ENCODE assay signal across 16 mouse cellular contexts in genomic region chr4:119244468-119245240, GRCm38 (mm10). TPM values are rescaled to one million over a fixed set of nuclear protein-coding genes. Genes with fewer than 3 reads are reported as not detected.
DNase-seq lines count a peak whose midpoint lies in the region; ATAC-seq and TF ChIP-seq lines count a peak whose summit lies in the region.
"Had no signal": no experiment of that assay in that cellular context is flagged by ENCODE, and none has a peak within 500 bp of the region (broad histone marks: within the 10 kb centered on the region; RNA-seq: fewer than 3 reads in every experiment).

No protein-coding gene starts in this region.

- no peak for ATAC-seq in heart, embryonic 11.5 days (replicated peaks; ENCODE audit: insufficient number of reproducible peaks, low FRiP score, low TSS enrichment)
- ATAC-seq in lung, postnatal 0 days, result no peak
- ATAC-seq in stomach, postnatal 0 days (ENCODE audit: low FRiP score, low TSS enrichment), result peak; percentile 45; the same call in 1 of the 2 replicates

- no peaks in the 10 kb centered on the region for H3K27me3 ChIP-seq in heart, embryonic 11.5 days (ENCODE audit: control insufficient read depth, insufficient read depth, low read length)
- H3K27me3 ChIP-seq in lung, postnatal 0 days (replicated peaks; ENCODE audit: insufficient read depth, low read length), result no peaks in the 10 kb centered on the region
- H3K27me3 ChIP-seq in stomach, postnatal 0 days (ENCODE audit: control insufficient read depth, insufficient read depth, low read length), result no peaks in the 10 kb centered on the region
- H3K27me3 ChIP-seq: liver, embryonic 13.5 days; neural tube, embryonic 12.5 days had no signal

- no peak overlapping the region for H3K4me3 ChIP-seq in heart, embryonic 11.5 days (ENCODE audit: low read depth, low read length)
- H3K4me3 ChIP-seq in lung, postnatal 0 days (ENCODE audit: low read depth, low read length), result no peak overlapping the region
- no peak overlapping the region for H3K4me3 ChIP-seq in stomach, postnatal 0 days (ENCODE audit: low read depth, low read length)
- H3K4me3 ChIP-seq: liver, embryonic 13.5 days; neural tube, embryonic 12.5 days had no signal

- no peak for TF ChIP-seq EP300 in lung, postnatal 0 days (IDR thresholded peaks at IDR 0.05)
- TF ChIP-seq EP300 in stomach, postnatal 0 days (optimal IDR thresholded peaks at IDR 0.05), result no peak

- H3K27ac ChIP-seq in heart, embryonic 11.5 days (ENCODE audit: low read depth, low read length), result no peak overlapping the region
- H3K27ac ChIP-seq in lung, postnatal 0 days (ENCODE audit: low read length), result no peak overlapping the region; the same call in 1 of the 2 replicates
- H3K27ac ChIP-seq in stomach, postnatal 0 days (replicated peaks), result peak overlapping the region; percentile 30; the same call in 1 of the 2 replicates
- H3K27ac ChIP-seq: liver, embryonic 13.5 days; neural tube, embryonic 12.5 days had no signal

- no peak overlapping the region for H3K4me2 ChIP-seq in heart, embryonic 11.5 days
- H3K4me2 ChIP-seq in lung, postnatal 0 days (replicated peaks; ENCODE audit: low read depth, low read length), result no peak overlapping the region
- H3K4me2 ChIP-seq in stomach, postnatal 0 days (replicated peaks; ENCODE audit: low read depth), result no peak overlapping the region; the same call in 1 of the 2 replicates
- H3K4me2 ChIP-seq: liver, embryonic 13.5 days; neural tube, embryonic 12.5 days had no signal

- peaks cover 5% of the 10 kb centered on the region; the same call in 1 of the 2 replicates for H3K36me3 ChIP-seq in heart, embryonic 11.5 days (ENCODE audit: control insufficient read depth, insufficient read depth, low read length)
- H3K36me3 ChIP-seq in lung, postnatal 0 days (ENCODE audit: insufficient read depth, low read length), result no peaks in the 10 kb centered on the region
- H3K36me3 ChIP-seq in stomach, postnatal 0 days (ENCODE audit: control insufficient read depth, insufficient read depth, low read length), result peaks cover 5% of the 10 kb centered on the region; the same call in 1 of the 2 replicates

- no peak overlapping the region for H3K9ac ChIP-seq in heart, embryonic 11.5 days (ENCODE audit: low read depth, low read length)
- H3K9ac ChIP-seq in lung, postnatal 0 days (replicated peaks; ENCODE audit: low read depth), result no peak overlapping the region
- H3K9ac ChIP-seq in stomach, postnatal 0 days (ENCODE audit: low read length), result no peak overlapping the region
- H3K9ac ChIP-seq: liver, embryonic 13.5 days; neural tube, embryonic 12.5 days had no signal

- peak; percentile 92 for DNase-seq in heart, adult 11 months
- DNase-seq in lung, postnatal 0 days (ENCODE audit: low spot score), result peak; percentile 45
- DNase-seq in lung, adult 18-20 months, result no peak
- DNase-seq in left cerebral cortex, adult 9 months (ENCODE audit: low spot score in 2 of 2), result peak; percentile 77 to 83
- DNase-seq in stomach, postnatal 0 days (ENCODE audit: low spot score), result peak; percentile 67
- DNase-seq in embryo, embryonic 9.5 days (ENCODE audit: extremely low spot score), result no peak
- no peak for DNase-seq in cerebellum, adult 11-12 months
- DNase-seq: cerebellum, adult 11 months; kidney, postnatal 14 days; layer of hippocampus, postnatal 36 days; liver, embryonic 13.5 days; midbrain, embryonic 14.5 days; spleen, adult 18-20 months; thymus, adult 18-20 months had no signal

- H3K4me1 ChIP-seq in heart, embryonic 11.5 days (ENCODE audit: control insufficient read depth, insufficient read depth, low read length), result peaks cover 5% of the 10 kb centered on the region; the same call in 1 of the 2 replicates
- peaks cover 7% of the 10 kb centered on the region for H3K4me1 ChIP-seq in lung, postnatal 0 days (ENCODE audit: insufficient read depth, low read depth, low read length)
- no peaks in the 10 kb centered on the region for H3K4me1 ChIP-seq in stomach, postnatal 0 days (replicated peaks; ENCODE audit: control insufficient read depth, insufficient read depth)

- TF ChIP-seq CTCF in lung, postnatal 0 days (IDR thresholded peaks at IDR 0.05), result no peak
- no peak for TF ChIP-seq CTCF in stomach, postnatal 0 days (IDR thresholded peaks at IDR 0.05; ENCODE audit: low read depth)

- WGBS in heart, embryonic 11.5 days (ENCODE audit: insufficient replicate concordance), result 68% methylated on average over 22 of the region's 22 CpGs
- WGBS in lung, postnatal 0 days, result 66% methylated on average over 22 of the region's 22 CpGs
- WGBS in stomach, postnatal 0 days, result 62% methylated on average over 22 of the region's 22 CpGs

- no peaks in the 10 kb centered on the region for H3K9me3 ChIP-seq in heart, embryonic 11.5 days (replicated peaks; ENCODE audit: control insufficient read depth, low read length)
- H3K9me3 ChIP-seq in lung, postnatal 0 days (ENCODE audit: low read length), result no peaks in the 10 kb centered on the region
- H3K9me3 ChIP-seq in stomach, postnatal 0 days (ENCODE audit: control insufficient read depth, low read length), result no peaks in the 10 kb centered on the region
- H3K9me3 ChIP-seq: liver, embryonic 13.5 days; neural tube, embryonic 12.5 days had no signal

RNA-seq across cellular contexts. Expression of gene Cldn19, which starts 10.6 kb away (rescaled TPM):
- not detected in 2 replicates for polyA plus RNA-seq in heart, embryonic 11.5 days (2014; fragmentation: Nextera tagmentation; extraction: Ambion mirVana)
- not detected in 2 replicates for polyA plus RNA-seq in lung, postnatal 0 days (2015; fragmentation: Nextera tagmentation; extraction: Ambion mirVana)
- 0.07 TPM in 1 of 2 replicates, not detected in the other for polyA plus RNA-seq in stomach, postnatal 0 days (2015; fragmentation: Nextera tagmentation; extraction: Ambion mirVana)
- polyA plus RNA-seq: liver, embryonic 13.5 days had no signal

RNA-seq across cellular contexts. Expression of gene P3h1, which starts 11.9 kb away (rescaled TPM):
- 32.1 and 33.9 TPM in 2 replicates for polyA plus RNA-seq in heart, embryonic 11.5 days (2014; fragmentation: Nextera tagmentation; extraction: Ambion mirVana)
- polyA plus RNA-seq in lung, postnatal 0 days (2015; fragmentation: Nextera tagmentation; extraction: Ambion mirVana), result 29.4 and 32.2 TPM in 2 replicates
- polyA plus RNA-seq in stomach, postnatal 0 days (2015; fragmentation: Nextera tagmentation; extraction: Ambion mirVana), result 17.0 and 19.7 TPM in 2 replicates

RNA-seq across cellular contexts. Expression of gene AU022252, which starts 12.1 kb away (rescaled TPM):
- polyA plus RNA-seq in heart, embryonic 11.5 days (2014; fragmentation: Nextera tagmentation; extraction: Ambion mirVana), result 33.2 and 34.7 TPM in 2 replicates
- polyA plus RNA-seq in lung, postnatal 0 days (2015; fragmentation: Nextera tagmentation; extraction: Ambion mirVana), result 16.9 and 21.1 TPM in 2 replicates
- polyA plus RNA-seq in stomach, postnatal 0 days (2015; fragmentation: Nextera tagmentation; extraction: Ambion mirVana), result 15.6 and 16.9 TPM in 2 replicates

RNA-seq across cellular contexts. Expression of gene Tmem269, which starts 26.6 kb away (rescaled TPM):
- polyA plus RNA-seq in heart, embryonic 11.5 days (2014; fragmentation: Nextera tagmentation; extraction: Ambion mirVana), result not detected in 2 replicates
- 0.10 and 0.18 TPM in 2 replicates for polyA plus RNA-seq in lung, postnatal 0 days (2015; fragmentation: Nextera tagmentation; extraction: Ambion mirVana)
- polyA plus RNA-seq in stomach, postnatal 0 days (2015; fragmentation: Nextera tagmentation; extraction: Ambion mirVana), result 0.07 and 0.10 TPM in 2 replicates
- polyA plus RNA-seq: liver, embryonic 13.5 days had no signal

RNA-seq across cellular contexts. Expression of gene Svbp, which starts 49.5 kb away (rescaled TPM):
- 138 and 143 TPM in 2 replicates for polyA plus RNA-seq in heart, embryonic 11.5 days (2014; fragmentation: Nextera tagmentation; extraction: Ambion mirVana)
- 99.9 and 101 TPM in 2 replicates for polyA plus RNA-seq in lung, postnatal 0 days (2015; fragmentation: Nextera tagmentation; extraction: Ambion mirVana)
- polyA plus RNA-seq in stomach, postnatal 0 days (2015; fragmentation: Nextera tagmentation; extraction: Ambion mirVana), result 99.7 and 100 TPM in 2 replicates

Comparison
In these comparisons a context has a peak if more than half of its experiments do, and no peak if none do; other contexts are left out.
1. DNase-seq: peak in heart, adult 11 months (single experiment), lung, postnatal 0 days (single experiment), left cerebral cortex, adult 9 months (2 of 2) and stomach, postnatal 0 days (single experiment); none in lung, adult 18-20 months (0 of 2), embryo, embryonic 9.5 days (single experiment) and cerebellum, adult 11-12 months (single experiment).